Mouse (Mus musculus) myocyte (in vitro differentiated cells): Measurements from ENCODE around the gene Robo2. TPM values are rescaled to one million over a fixed set of nuclear protein-coding genes. Genes with fewer than 3 reads are reported as not detected.

Experiments
- H3K27me3 ChIP-seq: one replicate; pipeline ENCODE4 v1.6.1; 2011; ENCODE audit not compliant: control insufficient read depth, insufficient read depth, insufficient read length
- H3K36me3 ChIP-seq: one replicate; pipeline ENCODE4 v1.6.1; 2011; ENCODE audit not compliant: control insufficient read depth, insufficient read depth
- H3K4me2 ChIP-seq: one replicate; pipeline ENCODE4 v1.6.1; 2011; ENCODE audit warnings: low read depth, control low read depth
- H3K4me3 ChIP-seq: one replicate; pipeline ENCODE4 v1.5.1; 2011; ENCODE audit warnings: mild to moderate bottlenecking, control low read depth, moderate library complexity
- H3K79me2 ChIP-seq: one replicate; pipeline ENCODE4 v1.6.1; 2011; ENCODE audit not compliant: control insufficient read depth, insufficient read depth
- H3ac ChIP-seq: one replicate; pipeline ENCODE4 v1.6.1; 2011; ENCODE audit not compliant: control insufficient read depth, insufficient read length
- CEBPB ChIP-seq: IDR thresholded peaks from 2 replicates; pipeline ENCODE4 v1.6.1; 2011; ENCODE audit warnings: mild to moderate bottlenecking, moderate library complexity; ENCODE audit not compliant: poor library complexity, insufficient read depth, severe bottlenecking
- E2F4 ChIP-seq: IDR thresholded peaks from one replicate; pipeline ENCODE4 v1.6.1; 2011; ENCODE audit warnings: mild to moderate bottlenecking, control low read depth, moderate library complexity; ENCODE audit not compliant: insufficient read depth
- MAX ChIP-seq: IDR thresholded peaks from one replicate; pipeline ENCODE4 v1.6.1; 2011; ENCODE audit warnings: low read depth, mild to moderate bottlenecking, control low read depth
- MYOD1 ChIP-seq, 3 experiments: IDR thresholded peaks; one replicate each; pipeline ENCODE4 v1.6.1; 2011; ENCODE audit warnings: control low read depth in 2 of 3, low read depth in 2 of 3, mild to moderate bottlenecking in 2 of 3, moderate library complexity in 1 of 3; ENCODE audit not compliant: insufficient read length in 2 of 3, control insufficient read depth in 1 of 3
- MYOG ChIP-seq, 3 experiments: IDR thresholded peaks; one replicate each; pipeline ENCODE4 v1.6.1; 2011; ENCODE audit warnings: control low read depth in 2 of 3, low read depth in 2 of 3, mild to moderate bottlenecking in 2 of 3; ENCODE audit not compliant: insufficient read length in 2 of 3, control insufficient read depth in 1 of 3, insufficient read depth in 1 of 3
- POLR2A ChIP-seq: IDR thresholded peaks from one replicate; pipeline ENCODE4 v1.6.1; 2011; ENCODE audit warnings: low read depth, mild to moderate bottlenecking, control low read depth, moderate library complexity; ENCODE audit not compliant: insufficient read length
- POLR2AphosphoS2 ChIP-seq: IDR thresholded peaks from one replicate; pipeline ENCODE4 v1.6.1; 2011; ENCODE audit warnings: low read depth, control low read depth; ENCODE audit not compliant: insufficient read length
- REST ChIP-seq: IDR thresholded peaks from one replicate; pipeline ENCODE4 v1.6.1; 2011; ENCODE audit warnings: mild to moderate bottlenecking, control low read depth, moderate library complexity; ENCODE audit not compliant: insufficient read depth, insufficient read length
- SRF ChIP-seq: IDR thresholded peaks from one replicate; pipeline ENCODE4 v1.6.1; 2011; ENCODE audit warnings: low read depth; ENCODE audit not compliant: control insufficient read depth, insufficient read length
- TCF12 ChIP-seq: IDR thresholded peaks from one replicate; pipeline ENCODE4 v1.6.1; 2011; ENCODE audit warnings: mild to moderate bottlenecking, control low read depth; ENCODE audit not compliant: poor library complexity, insufficient read depth, severe bottlenecking
- TCF3 ChIP-seq: IDR thresholded peaks from one replicate; pipeline ENCODE4 v1.6.1; 2011; ENCODE audit warnings: low read depth, control low read depth; ENCODE audit not compliant: insufficient read length
- USF1 ChIP-seq: IDR thresholded peaks from one replicate; pipeline ENCODE4 v1.6.1; 2011; ENCODE audit warnings: low read depth, mild to moderate bottlenecking, control low read depth, moderate library complexity
- polyA plus RNA-seq: library from polyadenylated mRNA; unstranded; fragments of >200 nt; fragmentation: generic; extraction: Trizol; gene quantifications from one replicate; pipeline ENCODE4 v1.2.1, GENCODE M21; 2012; ENCODE audit warnings: missing spikeins

Robo2 gene
- polyA plus RNA-seq, 1 experiment, result 19.6 TPM

GRCm38 (mm10) chr16:73874991-73875390 is 536.6 kb downstream of the Robo2 start:
- H3ac ChIP-seq, result no peak overlapping the region

DNA sequence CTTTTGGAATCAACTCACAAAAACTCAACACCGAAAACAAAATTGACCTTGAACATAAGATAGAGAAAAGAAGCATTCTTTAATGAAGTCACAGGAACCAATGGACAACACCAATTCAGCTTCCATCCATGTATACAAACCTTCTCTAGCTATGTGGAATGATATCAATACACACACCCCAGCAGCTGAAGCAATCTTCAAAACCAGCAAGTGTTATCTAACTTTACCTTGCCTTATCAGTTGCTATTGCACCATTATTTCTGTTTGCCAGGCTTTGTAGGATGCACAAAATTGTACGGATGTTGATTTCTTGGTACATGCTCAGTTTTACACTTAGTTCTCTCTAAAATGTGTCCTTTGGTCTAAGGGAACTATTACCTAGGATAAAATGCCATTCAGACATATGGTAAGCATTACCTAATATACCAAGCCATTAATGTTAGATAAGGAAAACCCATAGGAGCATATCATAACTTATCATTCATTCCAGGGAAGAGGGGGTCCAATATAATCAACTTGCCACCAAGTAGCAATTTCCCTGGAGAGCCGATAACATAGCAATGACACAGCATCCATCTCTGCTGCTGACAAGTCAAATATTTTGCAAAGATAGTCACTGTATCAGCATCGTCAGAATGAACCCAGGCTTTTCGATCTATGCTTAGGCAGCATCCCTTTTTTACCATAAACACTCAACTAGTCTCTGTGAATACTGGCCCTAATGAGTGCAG is 537.6 kb downstream of the Robo2 start:
- no peak overlapping the region for H3K4me3 ChIP-seq
- no peaks in the 10 kb centered on the region for H3K27me3 ChIP-seq
- H3K36me3 ChIP-seq, result no peaks in the 10 kb centered on the region
- no peak overlapping the region for H3ac ChIP-seq
- no peaks in the 10 kb centered on the region for H3K79me2 ChIP-seq
- TF ChIP-seq TCF12 (no peak), REST (no peak), USF1 (no peak), E2F4 (no peak), TCF3 (no peak), MYOG (IDR thresholded peaks at IDR 0.05; ENCODE audit: control insufficient read depth in 1 of 3, insufficient read depth in 1 of 3, insufficient read length in 2 of 3, low read depth in 2 of 3) (no peak), MAX (no peak), SRF (no peak), POLR2AphosphoS2 (no peak), MYOD1 (IDR thresholded peaks at IDR 0.05; ENCODE audit: control insufficient read depth in 1 of 3, insufficient read length in 2 of 3, low read depth in 2 of 3) (no peak), POLR2A (no peak), CEBPB (no peak)
- no peak overlapping the region for H3K4me2 ChIP-seq

More at GRCm38 (mm10) chr16:73874991-73875390, 536.6 kb downstream of the Robo2 start:
- TF ChIP-seq POLR2A (no peak), CEBPB (no peak), E2F4 (no peak), TCF3 (no peak), TCF12 (no peak), REST (no peak), SRF (no peak), MAX (no peak), USF1 (no peak), POLR2AphosphoS2 (no peak), MYOG (IDR thresholded peaks at IDR 0.05; ENCODE audit: control insufficient read depth in 1 of 3, insufficient read depth in 1 of 3, insufficient read length in 2 of 3, low read depth in 2 of 3) (no peak), MYOD1 (IDR thresholded peaks at IDR 0.05; ENCODE audit: control insufficient read depth in 1 of 3, insufficient read length in 2 of 3, low read depth in 2 of 3) (no peak)
- no peaks in the 10 kb centered on the region for H3K36me3 ChIP-seq
- no peaks in the 10 kb centered on the region for H3K79me2 ChIP-seq
- no peaks in the 10 kb centered on the region for H3K27me3 ChIP-seq
- no peak overlapping the region for H3K4me3 ChIP-seq
- no peak overlapping the region for H3K4me2 ChIP-seq

GRCm38 (mm10) chr16:73870296-73870695 is 541.3 kb downstream of the Robo2 start:
- no peak overlapping the region for H3K4me2 ChIP-seq
- no peaks in the 10 kb centered on the region for H3K36me3 ChIP-seq
- no peaks in the 10 kb centered on the region for H3K27me3 ChIP-seq
- no peaks in the 10 kb centered on the region for H3K79me2 ChIP-seq
- no peak overlapping the region for H3ac ChIP-seq
- TF ChIP-seq POLR2AphosphoS2, result no peak
- TF ChIP-seq SRF, result no peak
- no peak overlapping the region for H3K4me3 ChIP-seq

DNA sequence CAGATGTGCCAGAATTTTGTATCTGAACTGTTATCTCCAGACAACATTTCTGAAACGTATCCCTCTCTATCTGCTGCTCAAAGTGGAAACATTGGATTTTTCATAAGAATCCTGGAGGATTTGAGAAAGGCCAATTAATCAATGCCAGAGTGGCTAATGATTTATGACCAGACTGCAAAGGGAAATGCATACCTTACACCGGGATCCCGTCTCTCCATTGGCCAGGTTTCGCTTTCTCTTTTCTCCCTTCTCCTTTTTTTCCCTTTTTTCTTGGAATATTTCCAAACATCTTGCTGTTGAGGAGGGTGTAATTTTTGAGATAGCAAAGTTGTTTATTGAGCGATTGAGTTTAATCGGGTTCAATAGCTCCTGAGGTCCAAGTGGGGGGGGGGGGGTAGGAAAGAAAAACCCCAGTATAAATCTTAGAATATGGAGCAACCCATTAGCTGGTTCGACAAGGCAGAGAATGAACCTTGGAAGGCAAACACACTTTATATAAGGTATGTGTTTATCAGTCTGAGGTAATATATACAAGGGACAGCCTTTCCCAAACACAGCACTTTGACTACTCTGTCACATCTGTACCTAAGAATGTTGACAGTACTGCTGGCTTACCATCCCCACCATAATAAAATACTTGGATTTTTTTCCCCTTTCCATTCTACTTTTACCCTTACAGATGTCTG is 542.0 kb downstream of the Robo2 start:
- Histone ChIP-seq H3K4me2 (no peak overlapping the region), H3K4me3 (no peak overlapping the region), H3K36me3 (no peaks in the 10 kb centered on the region), H3K79me2 (no peaks in the 10 kb centered on the region), H3ac (no peak overlapping the region), H3K27me3 (no peaks in the 10 kb centered on the region)
- no peak for TF ChIP-seq MYOG (IDR thresholded peaks at IDR 0.05; ENCODE audit: control insufficient read depth in 1 of 3, insufficient read depth in 1 of 3, insufficient read length in 2 of 3, low read depth in 2 of 3)

DNA sequence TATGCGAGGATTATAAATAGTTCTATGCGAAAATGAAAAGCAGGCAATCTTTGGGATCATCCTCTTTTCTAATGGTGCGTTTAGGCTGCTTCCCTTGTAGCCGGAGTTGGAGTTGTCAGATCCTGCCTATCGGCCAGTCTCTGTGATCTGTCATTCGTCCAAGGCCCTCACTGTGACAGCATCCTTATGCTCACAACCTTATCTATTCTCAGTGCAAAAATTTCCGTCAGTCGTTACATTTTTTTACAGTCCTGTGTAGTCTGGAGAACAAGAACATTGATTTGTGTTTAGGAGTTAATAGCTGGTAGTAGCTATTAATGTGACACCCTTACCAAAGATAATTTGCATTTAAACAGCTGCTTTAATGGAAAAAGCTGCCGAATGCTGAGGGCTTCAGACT is 547.0 kb downstream of the Robo2 start:
- no peaks in the 10 kb centered on the region for H3K36me3 ChIP-seq
- no peak overlapping the region for H3ac ChIP-seq
- TF ChIP-seq POLR2A, result no peak
- TF ChIP-seq SRF, result no peak
- TF ChIP-seq CEBPB, result no peak
- no peaks in the 10 kb centered on the region for H3K27me3 ChIP-seq
- no peak overlapping the region for H3K4me2 ChIP-seq
- no peaks in the 10 kb centered on the region for H3K79me2 ChIP-seq
- no peak overlapping the region for H3K4me3 ChIP-seq
